In the genomic region with DNA sequence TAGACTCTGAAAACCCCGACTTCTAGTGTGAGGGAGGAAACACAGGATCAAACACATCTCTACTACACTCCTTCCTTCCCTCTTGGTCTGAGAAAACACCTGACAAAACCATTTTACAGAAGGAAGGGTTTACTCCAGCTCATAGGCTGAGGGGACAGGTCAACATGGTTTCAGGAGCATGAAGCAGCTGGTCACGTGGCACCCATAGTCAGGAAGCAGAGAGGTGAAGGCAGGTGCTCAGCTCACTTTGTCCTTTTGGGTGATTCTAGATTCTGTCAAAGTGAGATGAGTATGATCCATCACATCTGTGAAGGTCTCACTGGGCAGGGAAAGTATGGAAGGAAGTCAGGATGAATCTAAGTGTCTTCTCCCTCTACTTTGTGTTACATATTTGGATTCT, we compare ENCODE assay signal across 31 mouse cellular contexts.
"Had no signal": no experiment of that assay in that cellular context is flagged by ENCODE, and none has a peak within 500 bp of the region (broad histone marks: within the 10 kb centered on the region; RNA-seq: fewer than 3 reads in every experiment).

No protein-coding gene starts in this region.

- H3K4me1 ChIP-seq: limb, embryonic 13.5 days; liver, embryonic 12.5 days; liver, embryonic 13.5 days; liver, embryonic 15.5 days; megakaryocyte, embryonic 14.5 days had no signal

- H3K36me3 ChIP-seq: limb, embryonic 10.5 days; limb, embryonic 12.5 days; limb, embryonic 13.5 days; limb, embryonic 15.5 days; liver, embryonic 12.5 days; liver, embryonic 13.5 days; liver, embryonic 15.5 days; lung, embryonic 15.5 days; midbrain, embryonic 10.5 days; midbrain, embryonic 12.5 days; midbrain, embryonic 13.5 days; neural tube, embryonic 12.5 days had no signal

- H3K27me3 ChIP-seq: limb, embryonic 12.5 days; limb, embryonic 13.5 days; limb, embryonic 15.5 days; liver, embryonic 12.5 days; liver, embryonic 13.5 days; liver, embryonic 15.5 days; lung, embryonic 15.5 days; midbrain, embryonic 13.5 days; neural tube, embryonic 12.5 days had no signal

- H3K27ac ChIP-seq: left cerebral cortex, adult 2 months; limb, embryonic 10.5 days; limb, embryonic 12.5 days; limb, embryonic 13.5 days; limb, embryonic 15.5 days; liver, embryonic 12.5 days; liver, embryonic 13.5 days; liver, embryonic 14.5 days; liver, embryonic 15.5 days; lung, embryonic 15.5 days; macrophage; midbrain, embryonic 10.5 days; midbrain, embryonic 12.5 days; midbrain, embryonic 13.5 days; neural tube, embryonic 12.5 days had no signal

- ATAC-seq: liver, embryonic 12.5 days; liver, postnatal 0 days; lung, postnatal 0 days; midbrain, embryonic 13.5 days; midbrain, embryonic 16.5 days had no signal

- H3K9ac ChIP-seq: limb, embryonic 12.5 days; limb, embryonic 13.5 days; limb, embryonic 15.5 days; liver, embryonic 12.5 days; liver, embryonic 13.5 days; liver, embryonic 14.5 days; liver, embryonic 15.5 days; liver, postnatal 0 days; lung, embryonic 14.5 days; lung, embryonic 15.5 days; midbrain, embryonic 12.5 days; midbrain, embryonic 13.5 days; neural tube, embryonic 12.5 days had no signal

- H3K4me3 ChIP-seq: left cerebral cortex, adult 2 months; limb, embryonic 10.5 days; limb, embryonic 12.5 days; limb, embryonic 13.5 days; limb, embryonic 15.5 days; liver, embryonic 12.5 days; liver, embryonic 13.5 days; liver, embryonic 15.5 days; lung, embryonic 15.5 days; megakaryocyte, embryonic 14.5 days; midbrain, embryonic 10.5 days; midbrain, embryonic 12.5 days; midbrain, embryonic 13.5 days; myocyte; neural tube, embryonic 12.5 days had no signal

- H3K4me2 ChIP-seq: limb, embryonic 12.5 days; limb, embryonic 13.5 days; limb, embryonic 15.5 days; liver, embryonic 11.5 days; liver, embryonic 12.5 days; liver, embryonic 13.5 days; liver, embryonic 15.5 days; lung, embryonic 14.5 days; lung, embryonic 15.5 days; midbrain, embryonic 12.5 days; midbrain, embryonic 13.5 days; neural tube, embryonic 12.5 days had no signal

- DNase-seq: left cerebral cortex, postnatal 4 days; liver; liver, embryonic 13.5 days; liver, postnatal 0 days; lung, adult 18-20 months; lung, adult 2 months; lung, embryonic 14.5 days; lung, postnatal 10 days; lung, postnatal 14 days; lung, postnatal 36 days; lung, postnatal 4 days; midbrain, embryonic 14.5 days had no signal

- H3K9me3 ChIP-seq: limb, embryonic 10.5 days; limb, embryonic 12.5 days; limb, embryonic 13.5 days; limb, embryonic 15.5 days; liver, embryonic 12.5 days; liver, embryonic 13.5 days; liver, embryonic 15.5 days; lung, embryonic 15.5 days; midbrain, embryonic 10.5 days; midbrain, embryonic 12.5 days; midbrain, embryonic 13.5 days; neural tube, embryonic 12.5 days had no signal
